ENCODE assay signal across 8 mouse cellular contexts in the genomic region with DNA sequence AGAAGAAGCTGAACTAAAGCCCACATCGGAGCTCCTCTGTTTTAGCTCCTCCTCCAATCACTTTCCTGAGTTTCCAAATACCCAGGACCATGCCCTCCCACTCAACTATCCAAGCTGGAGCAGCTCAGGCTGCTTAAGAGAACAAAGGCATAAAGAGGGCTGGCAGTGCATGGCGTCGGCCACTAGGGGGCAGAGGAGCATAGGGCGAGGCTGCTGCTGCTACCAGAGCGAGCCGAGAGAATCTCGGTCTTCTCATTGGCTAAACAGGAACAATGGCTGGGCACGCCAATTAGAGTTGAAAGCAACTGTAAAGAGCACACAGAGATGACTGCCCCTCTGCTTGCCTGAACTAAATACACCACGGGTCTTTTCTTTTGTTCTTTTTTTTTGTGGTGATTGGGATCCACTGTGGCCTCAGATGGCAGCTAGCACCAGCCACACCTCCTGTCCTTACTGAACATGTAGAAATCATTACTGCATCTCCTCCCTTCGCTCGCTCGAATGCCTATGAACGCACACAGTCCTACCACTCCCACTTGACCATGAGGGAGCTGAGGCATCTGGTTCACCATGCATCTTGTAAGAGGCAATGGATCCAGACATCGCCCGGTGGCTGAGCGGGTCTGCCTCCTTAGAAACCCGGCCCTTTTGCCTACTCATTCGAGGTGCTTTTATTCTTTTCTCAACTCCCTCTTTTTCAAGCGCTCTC. TPM values are rescaled to one million over a fixed set of nuclear protein-coding genes. Genes with fewer than 3 reads are reported as not detected.
DNase-seq lines count a peak whose midpoint lies in the region; ATAC-seq and TF ChIP-seq lines count a peak whose summit lies in the region.

No protein-coding gene starts in this region.

- ATAC-seq in common myeloid progenitor, adult 5-6 weeks (replicated peaks; ENCODE audit: low read depth, poor library complexity, severe bottlenecking): peak; percentile 87
- peak; percentile 91 for ATAC-seq in megakaryocyte, adult 5-6 weeks (ENCODE audit: poor library complexity, severe bottlenecking)

- peak; percentile 98 for DNase-seq in ZHBTc4 (ENCODE audit: low read depth, low spot score)
- DNase-seq in gastrocnemius, adult 8-10 months (ENCODE audit: low spot score in 2 of 2): peak; percentile 82 to 85
- DNase-seq in hindlimb bud, embryonic 11.5 days (ENCODE audit: extremely low spot score, low read depth, low spot score): peak; percentile 93
- peak; percentile 90 to 95 for DNase-seq in left cerebral cortex, adult 2 months (ENCODE audit: extremely low spot score in 1 of 2, low spot score in 2 of 2)
- DNase-seq in right cerebral cortex, adult 18-20 months: peak; percentile 92
- peak; percentile 77 for DNase-seq in urinary bladder, adult 2 months (ENCODE audit: low spot score)

- TF ChIP-seq CTCF in left cerebral cortex, adult 2 months (IDR thresholded peaks at IDR 0.05): peak; percentile 100

- H3K27ac ChIP-seq in left cerebral cortex, adult 2 months: no peak overlapping the region

- peak overlapping the region; percentile 33 for H3K4me3 ChIP-seq in left cerebral cortex, adult 2 months

- intact Hi-C loops in left cerebral cortex, adult 2 months (cut with DNase I): loop anchor here (1.0 to 5.0 kb wide), 3 partner anchors 34 to 78 kb away; a partner anchor contains a TSS

RNA-seq across cellular contexts. Expression of a gene that starts 34.5 kb away (rescaled TPM):
- 1.8 and 6.9 TPM in 2 replicates for total RNA-seq in common myeloid progenitor, adult 5-6 weeks (2017)
- 1 to 10 TPM; 2.7 to 4.6 (median 3.0) TPM for total RNA-seq in gastrocnemius, adult 8-10 months (2022)
- 10 to 100 TPM; 20.0 to 24.9 TPM for total RNA-seq in left cerebral cortex, adult 2 months (2021)
- total RNA-seq in megakaryocyte, adult 5-6 weeks (2015): 5.7 TPM in 2 replicates
- total RNA-seq in megakaryocyte, adult 5-6 weeks (2017): 3.6 and 5.7 TPM in 2 replicates
- polyA plus RNA-seq in urinary bladder, adult 2 months (2012; rRNA removed): 14.0 and 15.4 TPM in 2 replicates

RNA-seq across cellular contexts. Expression of a gene that starts 34.7 kb away (rescaled TPM):
- total RNA-seq in common myeloid progenitor, adult 5-6 weeks (2017): 13.0 and 28.6 TPM in 2 replicates
- 1 to 10 TPM; 5.3 to 7.2 (median 6.5) TPM for total RNA-seq in gastrocnemius, adult 8-10 months (2022)
- 10 to 100 TPM; 21.5 to 28.4 TPM for total RNA-seq in left cerebral cortex, adult 2 months (2021)
- total RNA-seq in megakaryocyte, adult 5-6 weeks (2015): 19.0 and 19.3 TPM in 2 replicates
- total RNA-seq in megakaryocyte, adult 5-6 weeks (2017): 7.2 and 10.9 TPM in 2 replicates
- 73.5 and 89.4 TPM in 2 replicates for polyA plus RNA-seq in urinary bladder, adult 2 months (2012; rRNA removed)

RNA-seq across cellular contexts. Expression of a gene that starts 39.5 kb away (rescaled TPM):
- 13.0 and 15.9 TPM in 2 replicates for total RNA-seq in common myeloid progenitor, adult 5-6 weeks (2017)
- total RNA-seq in gastrocnemius, adult 8-10 months (2022): 1 to 10 TPM in 2 of 4 experiments, under 1 TPM in 2; 0.46 to 1.3 (median 0.95) TPM
- total RNA-seq in left cerebral cortex, adult 2 months (2021): 10 to 100 TPM; 17.1 to 18.7 TPM
- 24.9 and 27.9 TPM in 2 replicates for total RNA-seq in megakaryocyte, adult 5-6 weeks (2015)
- total RNA-seq in megakaryocyte, adult 5-6 weeks (2017): 46.6 and 51.1 TPM in 2 replicates
- 52.6 and 62.0 TPM in 2 replicates for polyA plus RNA-seq in urinary bladder, adult 2 months (2012; rRNA removed)
